Mouse (Mus musculus) liver, embryonic 14.5 days (tissue): ENCODE results near the gene Gm8439. TPM values are rescaled to one million over a fixed set of nuclear protein-coding genes. Genes with fewer than 3 reads are reported as not detected.
A peak's percentile ranks its signal among the peaks of the same experiment; 100 is the strongest.

ENCODE experiments used
- ATAC-seq: fragments of 200-750 bp; cut with Nextera tagmentation; 2 replicates; pipeline ENCODE4 v1.8.0; 2017; ENCODE audit warnings: moderate number of reproducible peaks, mild to moderate bottlenecking, moderate library complexity; ENCODE audit not compliant: insufficient read depth
- DNase-seq, 3 experiments: peaks; one replicate each; pipeline ENCODE4 v3.0.0-alpha.2; 2012 to 2013; ENCODE audit warnings: low read depth in 3 of 3, low spot score in 3 of 3
- H3K27ac ChIP-seq: fragments of 300-500 bp; sonication (generic); 2 replicates; pipeline ENCODE4 v1.5.1; 2014; ENCODE audit warnings: moderate library complexity, mild to moderate bottlenecking, control low read depth, inconsistent platforms
- H3K27me3 ChIP-seq: fragments of 300-500 bp; sonication (generic); 2 replicates; pipeline ENCODE4 v1.6.1; 2014; ENCODE audit warnings: mild to moderate bottlenecking, low read length, moderate library complexity; ENCODE audit not compliant: control insufficient read depth, insufficient read depth
- H3K36me3 ChIP-seq: fragments of 300-500 bp; sonication (generic); replicated peaks from 2 replicates; pipeline ENCODE4 v1.6.1; 2014; ENCODE audit warnings: low read depth; ENCODE audit not compliant: control insufficient read depth, insufficient read depth
- H3K4me1 ChIP-seq, 2 experiments: fragments of 200-500 bp in 1 of 2; fragments of 300-500 bp in 1 of 2; sonication (generic) in 1 of 2; replicated peaks; 2 replicates each; pipeline ENCODE4 v1.6.1; 2012 to 2014; ENCODE audit warnings: antibody characterized with exemption in 1 of 2, inconsistent platforms in 1 of 2, low read length in 1 of 2; ENCODE audit not compliant: control insufficient read depth in 2 of 2, insufficient read depth in 2 of 2
- H3K4me2 ChIP-seq: fragments of 300-500 bp; sonication (generic); 2 replicates; pipeline ENCODE4 v1.6.1; 2014; ENCODE audit warnings: low read depth, mild to moderate bottlenecking, control low read depth, moderate library complexity
- H3K4me3 ChIP-seq, 2 experiments: fragments of 200-500 bp in 1 of 2; fragments of 300-500 bp in 1 of 2; sonication (generic) in 1 of 2; 2 replicates each; pipeline ENCODE4 v1.5.1; 2012 to 2014; ENCODE audit warnings: low read depth in 2 of 2, low read length in 2 of 2, mild to moderate bottlenecking in 2 of 2, control low read depth in 1 of 2, inconsistent platforms in 1 of 2, moderate library complexity in 1 of 2; ENCODE audit not compliant: insufficient read depth in 1 of 2
- H3K9ac ChIP-seq: fragments of 300-500 bp; sonication (generic); replicated peaks from 2 replicates; pipeline ENCODE4 v1.6.1; 2014; ENCODE audit warnings: mild to moderate bottlenecking, control low read depth, moderate library complexity
- H3K9me3 ChIP-seq: fragments of 300-500 bp; sonication (generic); 2 replicates; pipeline ENCODE4 v1.6.1; 2016; ENCODE audit warnings: low read length, mixed read lengths; ENCODE audit not compliant: control insufficient read depth
- CTCF ChIP-seq: IDR thresholded peaks from 2 replicates; pipeline ENCODE4 v1.5.1; 2016; ENCODE audit warnings: antibody characterized with exemption, low read depth, control low read depth
- EP300 ChIP-seq: IDR thresholded peaks from 2 replicates; pipeline ENCODE4 v1.6.1; 2016; ENCODE audit warnings: antibody characterized with exemption, low read depth
- WGBS: fragments of 180-500 bp; shearing (Covaris S2); extraction: QIAGEN DNeasy Blood & Tissue Kit; methylation state at CpG from one replicate; pipeline ENCODE4 v1.1.7; 2014; ENCODE audit not compliant: insufficient replicate concordance; 5-methylcytosine and 5-hydroxymethylcytosine counted together
- polyA plus RNA-seq, 2 experiments: library from polyadenylated mRNA; depleted of rRNA in 1 of 2; stranded (reverse) in 1 of 2; unstranded in 1 of 2; fragments of >200 nt; fragmentation: Nextera tagmentation in 1 of 2; extraction: Ambion mirVana in 1 of 2; gene quantifications; 2 replicates each; pipeline versions ENCODE4 v1.2.1 to v1.2.3; 2012 to 2014

Gene Gm8439
- polyA plus RNA-seq, 2 experiments: not detected

DNA sequence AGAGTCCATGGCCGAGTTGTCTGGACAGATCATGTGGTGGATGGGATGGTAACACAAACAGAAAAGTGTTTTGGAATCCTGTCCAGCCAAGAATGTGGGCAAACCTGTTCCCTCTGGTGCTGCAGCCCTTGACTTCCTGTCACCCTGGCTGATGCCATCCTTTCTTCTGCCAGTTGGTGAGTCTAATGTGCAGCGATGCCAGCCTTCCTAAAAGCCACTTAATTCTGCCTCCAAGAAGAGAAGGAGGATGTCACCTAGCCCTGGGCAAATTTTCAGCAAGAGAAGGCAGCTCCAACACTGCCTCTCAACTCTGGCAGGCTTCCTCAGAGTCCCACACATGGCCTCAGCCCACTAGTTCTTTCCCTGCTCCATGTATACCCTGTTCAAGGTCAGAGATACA, 46.8 kb downstream of the Gm8439 start:
- Histone ChIP-seq H3K27me3 (no peaks in the 10 kb centered on the region), H3K36me3 (no peaks in the 10 kb centered on the region), H3K4me3 (no peak overlapping the region), H3K27ac (no peak overlapping the region), H3K4me1 (peaks cover 26 to 35% of the 10 kb centered on the region in 2 experiments), H3K9me3 (no peaks in the 10 kb centered on the region), H3K9ac (no peak overlapping the region), H3K4me2 (no peak overlapping the region)
- no peak for TF ChIP-seq CTCF
- WGBS: 73% methylated on average over 2 of the region's 2 CpGs
- ATAC-seq (no peak), DNase-seq (no peak)

DNA sequence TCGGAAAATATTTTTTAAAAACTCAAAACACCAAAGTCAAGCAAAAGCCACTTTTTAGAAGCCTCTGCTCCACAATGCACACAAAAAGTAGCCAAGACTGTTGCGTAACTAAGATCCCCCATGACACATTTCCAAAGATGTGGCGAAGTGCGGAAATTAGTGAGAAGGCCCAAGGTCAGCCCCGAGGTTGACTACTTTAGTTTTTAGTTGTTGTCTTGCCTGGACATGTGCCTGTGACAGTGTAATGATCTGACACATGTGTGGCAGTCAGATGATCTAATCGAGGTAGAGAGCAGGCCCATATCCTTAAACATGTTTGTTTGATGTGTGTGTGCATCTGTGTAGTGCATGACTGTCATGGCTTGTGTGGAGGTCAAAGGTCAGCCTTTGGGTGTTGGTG, 53.4 kb downstream of the Gm8439 start:
- ATAC-seq (no peak), DNase-seq (no peak)
- Histone ChIP-seq H3K9ac (no peak overlapping the region), H3K27ac (no peak overlapping the region), H3K4me1 (no peaks in the 10 kb centered on the region), H3K9me3 (no peaks in the 10 kb centered on the region), H3K4me3 (no peak overlapping the region), H3K27me3 (no peaks in the 10 kb centered on the region), H3K36me3 (no peaks in the 10 kb centered on the region), H3K4me2 (no peak overlapping the region)
- WGBS: 75% methylated on average over 6 of the region's 6 CpGs
- no peak for TF ChIP-seq EP300
- TF ChIP-seq CTCF: no peak

DNA sequence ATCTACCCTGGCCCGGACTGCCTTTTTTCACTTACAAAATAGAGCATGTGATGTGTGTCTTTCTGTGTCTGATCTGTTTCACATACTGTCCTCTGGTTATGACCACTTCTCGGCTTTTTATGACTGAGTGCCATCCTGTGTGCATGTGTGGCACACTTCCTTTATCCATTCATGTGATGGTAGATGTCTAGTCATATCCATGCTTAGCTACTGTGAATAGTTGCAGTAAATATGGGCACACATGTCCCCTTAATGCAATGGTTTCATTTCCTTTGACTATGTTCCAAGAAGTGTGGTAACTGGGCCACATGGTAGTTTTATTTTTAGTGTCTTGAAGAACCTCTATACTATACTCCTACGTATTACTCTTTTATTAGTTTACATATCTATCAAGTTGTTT, 55.4 kb downstream of the Gm8439 start:
- H3K27ac ChIP-seq: no peak overlapping the region
- H3K4me3 ChIP-seq: no peak overlapping the region
- H3K9ac ChIP-seq: no peak overlapping the region
- H3K27me3 ChIP-seq: peaks cover 10% of the 10 kb centered on the region
- no peak for DNase-seq
- TF ChIP-seq EP300 (no peak), CTCF (no peak)
- no peaks in the 10 kb centered on the region for H3K36me3 ChIP-seq
- 0 out of 4 replicates have a peak, but pooled peaks cover 0 to 3% of the 10 kb centered on the region in 2 experiments for H3K4me1 ChIP-seq
- 70% methylated on average over 3 of the region's 3 CpGs for WGBS
- ATAC-seq: no peak
- no peaks in the 10 kb centered on the region for H3K9me3 ChIP-seq
- H3K4me2 ChIP-seq: no peak overlapping the region

DNA sequence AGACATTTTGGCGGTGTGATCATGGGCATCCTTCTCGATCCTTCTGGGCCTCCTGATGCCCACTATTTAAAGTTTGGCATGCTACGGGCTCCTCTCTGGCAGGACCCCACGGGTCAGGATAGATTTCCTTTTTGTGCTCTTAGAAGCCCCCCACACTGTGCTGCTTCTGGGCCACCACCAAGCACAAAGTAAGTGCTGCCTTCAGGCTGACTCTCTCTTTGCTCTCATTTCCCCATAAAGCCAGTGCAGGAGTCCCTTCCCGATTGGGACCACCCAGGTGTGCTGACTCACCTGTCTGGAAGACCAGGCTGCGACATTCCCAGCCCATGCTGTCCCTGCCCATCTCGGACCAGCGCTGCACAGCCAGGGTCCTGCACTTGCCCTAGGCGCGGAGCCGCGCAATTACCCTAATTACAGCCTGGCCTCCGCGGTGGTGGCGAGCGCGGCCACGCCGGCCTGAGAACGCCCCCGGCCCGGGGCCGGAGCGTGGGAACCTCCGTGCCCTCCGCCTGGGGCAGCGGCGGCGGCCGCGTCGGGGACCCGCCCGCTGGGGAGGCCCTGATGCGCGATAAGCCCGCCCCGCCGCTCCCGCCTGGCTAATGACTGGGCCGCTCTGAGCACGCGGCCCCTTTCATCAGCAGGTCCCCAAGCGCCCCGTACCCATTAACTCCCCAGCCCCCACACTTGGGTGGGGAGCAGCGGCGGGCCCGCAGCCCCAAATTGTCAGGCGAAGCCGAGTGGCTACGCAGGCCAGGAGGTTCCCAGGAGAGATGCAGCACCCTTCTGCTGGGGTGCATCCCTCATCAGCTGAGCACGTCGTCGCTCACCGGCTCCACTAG, 61.0 kb downstream of the Gm8439 start:
- Histone ChIP-seq H3K9ac (peak overlapping the region; percentile 72), H3K27me3 (peaks cover 28% of the 10 kb centered on the region), H3K4me3 (peak overlapping the region; percentile 58 to 60), H3K4me1 (peaks cover 6 to 16% of the 10 kb centered on the region in 2 experiments; a peak in 3 of 4 replicates), H3K27ac (no peak overlapping the region), H3K4me2 (peak overlapping the region; percentile 95), H3K9me3 (no peaks in the 10 kb centered on the region), H3K36me3 (no peaks in the 10 kb centered on the region)
- 4% methylated on average over 55 of the region's 55 CpGs for whole genome bisulfite sequencing
- peak in 1 of 3 experiments; percentile 22 for DNase-seq
- TF ChIP-seq CTCF (no peak), EP300 (no peak)
- peak; percentile 89 for ATAC-seq

DNA sequence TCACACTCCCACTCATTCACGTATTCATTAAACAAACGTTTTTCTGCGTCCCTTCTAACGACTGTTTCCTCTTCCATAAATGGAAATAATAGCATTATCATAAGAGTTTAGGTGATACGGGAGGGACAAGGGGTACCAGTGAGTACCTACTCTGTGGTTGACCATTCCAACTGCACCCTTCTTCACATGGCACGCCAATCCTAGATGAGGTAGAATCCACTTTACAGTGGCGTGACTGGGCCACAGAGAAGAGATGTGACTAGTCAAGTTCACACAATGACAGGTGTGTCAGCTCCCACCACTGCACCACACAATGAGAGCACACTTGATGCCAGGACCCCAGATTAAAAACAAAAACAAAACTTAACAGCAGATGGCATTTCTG, 61.7 kb downstream of the Gm8439 start:
- WGBS: 19% methylated on average over 7 of the region's 7 CpGs
- Histone ChIP-seq H3K36me3 (no peaks in the 10 kb centered on the region), H3K4me1 (peaks cover 6 to 16% of the 10 kb centered on the region in 2 experiments; a peak in 3 of 4 replicates), H3K27me3 (peaks cover 28% of the 10 kb centered on the region), H3K9ac (peak overlapping the region; percentile 72; the same call in 1 of the 2 replicates), H3K4me2 (peak overlapping the region; percentile 95), H3K27ac (no peak overlapping the region), H3K9me3 (no peaks in the 10 kb centered on the region), H3K4me3 (peak overlapping the region in 1 of 2 experiments; percentile 60; a peak in 2 of 4 replicates)
- ATAC-seq (no peak), DNase-seq (no peak)
- TF ChIP-seq EP300 (no peak), CTCF (no peak)
